Mouse (Mus musculus): ENCODE results near the gene Rerg.

Rerg gene

DNA sequence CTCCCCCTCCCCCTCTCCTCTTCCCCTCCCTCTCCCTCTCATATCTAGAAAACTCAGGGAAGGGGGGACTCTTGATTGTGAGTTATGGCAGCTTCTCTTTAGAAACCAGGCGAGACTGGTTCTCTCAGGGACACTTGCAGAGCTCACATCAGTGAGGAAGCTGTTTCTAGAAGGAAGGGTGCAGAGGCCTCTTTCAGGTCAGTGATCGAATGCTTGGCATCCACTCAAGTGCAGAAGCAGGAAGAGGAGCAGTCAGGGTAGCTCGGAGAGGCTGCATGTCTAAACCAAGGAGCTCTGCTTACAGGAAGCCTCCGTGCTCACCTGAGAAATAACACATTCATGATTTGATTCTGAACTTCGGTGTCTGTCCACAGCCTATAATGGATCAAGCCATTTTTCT, 159.1 kb downstream of the Rerg start:
- DNase-seq (ENCODE audit: low spot score) = no peak

Data from retina, embryonic 14.5 days (tissue).